Mouse (Mus musculus): ENCODE results near the gene Atpif1. TPM values are rescaled to one million over a fixed set of nuclear protein-coding genes. Genes with fewer than 3 reads are reported as not detected.
A peak's percentile ranks its signal among the peaks of the same experiment; 100 is the strongest.

The Atpif1 gene
- polyA plus RNA-seq, 1 experiment = 886 TPM

DNA sequence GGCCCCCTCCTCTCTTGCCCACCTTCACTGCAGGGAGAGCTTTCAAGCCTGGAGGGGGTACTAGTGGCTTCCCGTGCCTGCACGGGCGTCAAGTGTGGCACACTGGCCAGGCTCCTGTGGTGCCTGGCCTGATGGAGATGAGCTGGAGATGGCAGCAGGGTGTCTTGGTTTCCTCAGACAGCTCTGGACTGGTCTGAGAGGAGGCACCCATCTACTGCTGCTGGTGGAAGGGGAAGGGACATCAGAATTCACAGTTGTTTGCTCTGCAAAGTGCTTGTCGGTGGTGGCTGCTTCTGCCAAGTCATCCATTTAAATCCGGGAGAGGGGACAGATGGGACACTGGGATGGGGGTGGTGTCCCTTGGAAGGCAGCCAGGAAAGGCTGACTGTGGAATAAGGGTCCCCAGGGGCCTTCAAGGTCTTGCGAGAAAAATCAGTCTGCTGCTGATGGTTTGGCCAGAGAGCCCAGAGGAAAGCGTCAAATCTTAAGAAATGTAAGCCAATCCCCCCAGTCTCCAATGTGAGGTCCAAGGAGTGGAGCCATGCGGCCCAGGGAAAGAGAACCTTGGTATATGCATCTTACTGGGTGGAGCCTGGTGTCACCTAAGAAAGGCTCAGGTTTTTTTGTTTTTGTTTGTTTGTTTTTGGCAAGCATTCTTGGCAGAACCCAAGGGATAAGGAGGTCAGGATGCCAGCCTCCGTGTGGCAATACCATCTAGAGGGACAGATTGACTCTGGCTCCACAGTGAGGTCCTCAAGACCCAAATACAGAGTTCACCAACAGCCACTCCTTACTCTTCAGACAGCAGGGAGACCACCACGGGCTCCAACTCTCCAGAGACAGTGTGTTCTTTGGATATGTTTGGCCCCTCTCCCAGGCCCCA, 41.0 kb downstream of the Atpif1 start:
- Histone ChIP-seq H3K27ac (ENCODE audit: control insufficient read depth, insufficient read depth, low read depth, low read length, poor library complexity) (peak overlapping the region; percentile 19; the same call in 1 of the 2 replicates), H3K4me1 (ENCODE audit: control insufficient read depth, insufficient read depth, low read length) (peaks cover 2% of the 10 kb centered on the region; the same call in 1 of the 2 replicates), H3K4me3 (replicated peaks; ENCODE audit: control insufficient read depth, low read depth, low read length) (no peak overlapping the region)
- 78% methylated on average over 10 of the region's 10 CpGs for WGBS
- TF ChIP-seq POLR2A (IDR thresholded peaks at IDR 0.05; ENCODE audit: borderline replicate concordance, control insufficient read depth, low read depth, low read length) (no peak), CTCF (IDR thresholded peaks at IDR 0.05; ENCODE audit: control insufficient read depth, insufficient read depth, low read length) (no peak)

- Histone ChIP-seq H3K4me3 (replicated peaks; ENCODE audit: control insufficient read depth, low read depth, low read length) (no peak overlapping the region), H3K27ac (ENCODE audit: control insufficient read depth, insufficient read depth, low read depth, low read length, poor library complexity) (no peak overlapping the region), H3K4me1 (ENCODE audit: control insufficient read depth, insufficient read depth, low read length) (peaks cover 2% of the 10 kb centered on the region; the same call in 1 of the 2 replicates)
- 69% methylated on average over 6 of the region's 6 CpGs for WGBS
- TF ChIP-seq POLR2A (IDR thresholded peaks at IDR 0.05; ENCODE audit: borderline replicate concordance, control insufficient read depth, low read depth, low read length) = no peak
- TF ChIP-seq CTCF (IDR thresholded peaks at IDR 0.05; ENCODE audit: control insufficient read depth, insufficient read depth, low read length) = no peak
Observed at GRCm38 (mm10) chr4:132491748-132492147, 41.7 kb downstream of the Atpif1 start.

GRCm38 (mm10) chr4:132491057-132491456, 42.4 kb downstream of the Atpif1 start:
- no peak overlapping the region for H3K4me3 ChIP-seq (replicated peaks; ENCODE audit: control insufficient read depth, low read depth, low read length)
- 58% methylated on average over 8 of the region's 8 CpGs for WGBS
- H3K27ac ChIP-seq (ENCODE audit: control insufficient read depth, insufficient read depth, low read depth, low read length, poor library complexity) = no peak overlapping the region
- peaks cover 2% of the 10 kb centered on the region; the same call in 1 of the 2 replicates for H3K4me1 ChIP-seq (ENCODE audit: control insufficient read depth, insufficient read depth, low read length)
- TF ChIP-seq POLR2A (IDR thresholded peaks at IDR 0.05; ENCODE audit: borderline replicate concordance, control insufficient read depth, low read depth, low read length) = no peak
- TF ChIP-seq CTCF (IDR thresholded peaks at IDR 0.05; ENCODE audit: control insufficient read depth, insufficient read depth, low read length) = no peak

- Histone ChIP-seq H3K4me1 (ENCODE audit: control insufficient read depth, insufficient read depth, low read length) (peaks cover 2% of the 10 kb centered on the region; the same call in 1 of the 2 replicates), H3K4me3 (replicated peaks; ENCODE audit: control insufficient read depth, low read depth, low read length) (no peak overlapping the region), H3K27ac (ENCODE audit: control insufficient read depth, insufficient read depth, low read depth, low read length, poor library complexity) (peak overlapping the region; percentile 70; the same call in 1 of the 2 replicates)
- 39% methylated on average over 15 of the region's 15 CpGs for WGBS
- no peak for TF ChIP-seq CTCF (IDR thresholded peaks at IDR 0.05; ENCODE audit: control insufficient read depth, insufficient read depth, low read length)
- TF ChIP-seq POLR2A (IDR thresholded peaks at IDR 0.05; ENCODE audit: borderline replicate concordance, control insufficient read depth, low read depth, low read length) = no peak
Observed at GRCm38 (mm10) chr4:132490273-132491010, 43.0 kb downstream of the Atpif1 start.

GRCm38 (mm10) chr4:132488976-132489375, 44.5 kb downstream of the Atpif1 start:
- Histone ChIP-seq H3K4me1 (ENCODE audit: control insufficient read depth, insufficient read depth, low read length) (peaks cover 2% of the 10 kb centered on the region; the same call in 1 of the 2 replicates), H3K4me3 (replicated peaks; ENCODE audit: control insufficient read depth, low read depth, low read length) (no peak overlapping the region), H3K27ac (ENCODE audit: control insufficient read depth, insufficient read depth, low read depth, low read length, poor library complexity) (no peak overlapping the region)
- TF ChIP-seq CTCF (IDR thresholded peaks at IDR 0.05; ENCODE audit: control insufficient read depth, insufficient read depth, low read length) (no peak), POLR2A (IDR thresholded peaks at IDR 0.05; ENCODE audit: borderline replicate concordance, control insufficient read depth, low read depth, low read length) (no peak)
- WGBS = 76% methylated on average over 6 of the region's 6 CpGs

DNA sequence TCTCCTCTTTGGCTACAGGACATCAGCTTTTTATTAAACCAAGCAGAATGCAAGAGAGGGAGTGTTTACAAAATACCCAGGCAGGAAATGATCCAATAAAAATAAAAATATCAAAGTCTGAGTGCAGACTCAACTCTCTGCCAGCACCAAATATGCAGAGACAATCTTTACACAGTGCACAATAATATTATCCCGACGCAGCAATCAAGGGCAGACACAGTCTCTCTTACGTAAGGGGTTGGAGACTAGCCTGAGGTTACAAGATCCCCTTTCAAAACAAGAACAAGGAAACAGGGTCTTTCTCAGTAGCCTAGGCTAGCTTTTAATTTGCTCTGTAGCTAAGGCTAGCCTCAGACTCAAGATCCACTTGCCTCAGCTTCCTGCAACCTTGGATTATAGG, 44.9 kb downstream of the Atpif1 start:
- H3K4me1 ChIP-seq (ENCODE audit: control insufficient read depth, insufficient read depth, low read length) = peaks cover 2% of the 10 kb centered on the region; the same call in 1 of the 2 replicates
- H3K4me3 ChIP-seq (replicated peaks; ENCODE audit: control insufficient read depth, low read depth, low read length) = no peak overlapping the region

GRCm38 (mm10) chr4:132484820-132485219, 48.6 kb downstream of the Atpif1 start:
- Histone ChIP-seq H3K4me3 (replicated peaks; ENCODE audit: control insufficient read depth, low read depth, low read length) (no peak overlapping the region), H3K4me1 (ENCODE audit: control insufficient read depth, insufficient read depth, low read length) (no peaks in the 10 kb centered on the region), H3K27ac (ENCODE audit: control insufficient read depth, insufficient read depth, low read depth, low read length, poor library complexity) (no peak overlapping the region)
- no peak for TF ChIP-seq POLR2A (IDR thresholded peaks at IDR 0.05; ENCODE audit: borderline replicate concordance, control insufficient read depth, low read depth, low read length)
- TF ChIP-seq CTCF (IDR thresholded peaks at IDR 0.05; ENCODE audit: control insufficient read depth, insufficient read depth, low read length) = no peak
- 76% methylated on average over 5 of the region's 5 CpGs for WGBS

More for the DNA sequence above, 44.9 kb downstream of the Atpif1 start:
- 41% methylated on average over 3 of the region's 3 CpGs for WGBS
- TF ChIP-seq CTCF (IDR thresholded peaks at IDR 0.05; ENCODE audit: control insufficient read depth, insufficient read depth, low read length) (no peak), POLR2A (IDR thresholded peaks at IDR 0.05; ENCODE audit: borderline replicate concordance, control insufficient read depth, low read depth, low read length) (no peak)
- no peak overlapping the region for H3K27ac ChIP-seq (ENCODE audit: control insufficient read depth, insufficient read depth, low read depth, low read length, poor library complexity)

DNA sequence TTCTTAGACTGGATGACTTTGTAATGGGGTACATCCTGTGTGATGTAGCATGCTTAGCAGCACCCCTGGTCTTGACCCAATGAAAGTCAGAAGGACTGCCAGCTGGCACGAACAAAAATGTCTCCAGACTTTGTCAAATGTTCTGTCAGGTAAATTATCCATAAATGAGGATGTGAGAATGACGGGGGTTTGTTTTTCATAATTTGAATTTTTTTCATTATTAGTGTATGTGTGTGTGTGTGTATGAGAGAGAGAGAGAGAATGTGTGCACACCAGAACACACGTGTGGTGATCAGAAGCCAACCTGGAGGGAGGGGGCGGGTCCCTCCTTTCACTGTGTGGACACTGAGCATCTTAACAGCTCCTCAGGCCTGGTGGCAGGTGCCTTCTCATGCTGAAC, 49.2 kb downstream of the Atpif1 start:
- Histone ChIP-seq H3K27ac (ENCODE audit: control insufficient read depth, insufficient read depth, low read depth, low read length, poor library complexity) (no peak overlapping the region), H3K4me1 (ENCODE audit: control insufficient read depth, insufficient read depth, low read length) (no peaks in the 10 kb centered on the region), H3K4me3 (replicated peaks; ENCODE audit: control insufficient read depth, low read depth, low read length) (no peak overlapping the region)
- WGBS = 75% methylated on average over 4 of the region's 4 CpGs
- TF ChIP-seq POLR2A (IDR thresholded peaks at IDR 0.05; ENCODE audit: borderline replicate concordance, control insufficient read depth, low read depth, low read length) (no peak), CTCF (IDR thresholded peaks at IDR 0.05; ENCODE audit: control insufficient read depth, insufficient read depth, low read length) (no peak)

Data from bone marrow, adult 2 months (tissue).